Mouse (Mus musculus) mature B cell (primary cell): ENCODE results near the gene Gm7356.
"Not testable (repeated sequence)": the region's sequence is repeated elsewhere in the genome, so short reads cannot be mapped to it uniquely, and the experiment has no call there.

Source experiments
- in situ Hi-C: fragments of 300-500 bp; cut with MboI; formaldehyde crosslinking; loops from 2 replicates; pipeline ENCODE4 v1.14.3; 2019

Gene Gm7356

GRCm38 (mm10) chr17:14003604-14004003 lies at the start of gene Gm7356:
Gm7356 (minus strand) TSS chr17:14003704.
- in situ Hi-C loops = not testable (repeated sequence)

DNA sequence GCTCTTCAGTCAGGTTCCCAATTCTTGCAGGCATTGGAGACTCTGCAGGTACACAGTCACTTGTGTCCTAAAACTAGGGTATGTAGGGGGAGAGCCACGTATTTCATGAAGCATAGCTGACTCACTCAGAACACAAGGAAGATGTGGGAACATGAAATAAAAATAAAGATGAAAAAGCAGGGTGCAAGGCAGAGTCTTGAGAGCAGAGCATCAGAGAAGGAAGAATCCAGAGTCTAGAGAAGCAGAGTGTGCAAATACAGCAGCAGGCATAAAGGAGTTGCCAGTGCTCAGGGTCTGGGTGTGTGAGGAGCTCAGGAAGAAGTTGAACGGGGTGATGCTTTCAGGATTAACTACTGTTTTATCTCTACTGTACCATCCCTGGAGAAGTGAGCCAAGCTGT lies 38.4 kb upstream of the Gm7356 start:
- in situ Hi-C loops = not testable (repeated sequence)

- in situ Hi-C loops = not testable (repeated sequence)
Measured at GRCm38 (mm10) chr17:14037012-14037411, 33.5 kb upstream of the Gm7356 start.

DNA sequence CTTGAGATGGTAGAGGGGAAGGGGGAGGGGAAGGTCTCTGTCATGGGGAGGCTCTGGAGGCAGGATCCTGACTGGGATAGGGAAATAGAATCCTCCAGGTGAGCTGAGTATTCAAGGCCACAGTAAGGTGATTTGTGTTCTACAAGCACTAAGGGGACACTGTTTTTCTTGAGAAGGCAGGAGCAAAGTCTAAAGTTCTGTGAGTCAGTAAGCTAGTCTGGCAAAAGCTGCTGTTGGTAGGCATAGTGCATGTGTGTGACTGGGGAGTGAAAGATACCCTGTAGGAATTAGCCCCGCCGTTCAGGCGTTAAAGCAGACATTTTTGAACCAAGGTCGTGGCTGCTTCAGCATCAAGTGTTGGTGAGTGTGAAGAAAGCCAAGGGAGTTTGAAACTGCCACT lies 32.6 kb upstream of the Gm7356 start:
- in situ Hi-C loops = not testable (repeated sequence)

DNA sequence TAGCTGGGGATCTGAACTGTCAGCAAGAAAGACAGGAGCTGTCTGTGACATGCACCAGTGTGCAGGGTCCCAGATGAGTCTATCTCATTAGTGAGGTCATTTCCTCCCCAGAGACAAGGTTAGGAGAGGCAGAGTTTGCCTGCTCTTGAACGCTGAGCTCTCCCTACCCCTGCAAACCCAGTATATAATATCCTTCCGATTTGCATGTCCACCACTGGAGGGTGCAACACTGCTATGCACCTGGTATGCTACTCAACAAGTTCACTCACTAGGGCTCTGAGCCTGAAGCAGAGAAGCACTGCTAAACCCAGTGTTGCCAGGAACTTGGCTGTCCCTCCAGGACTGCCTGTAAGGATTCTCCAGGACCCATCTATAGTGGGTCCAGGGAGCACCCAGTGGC lies 10.1 kb downstream of the Gm7356 start:
- in situ Hi-C loops = not testable (repeated sequence)

- in situ Hi-C loops = no loop called here
Measured at GRCm38 (mm10) chr17:13987690-13988089, 15.8 kb downstream of the Gm7356 start.

- in situ Hi-C loops = not testable (repeated sequence)
Measured at GRCm38 (mm10) chr17:13970796-13971195, 32.7 kb downstream of the Gm7356 start.

- in situ Hi-C loops = not testable (repeated sequence)
Measured at GRCm38 (mm10) chr17:13969917-13970316, 33.6 kb downstream of the Gm7356 start.

DNA sequence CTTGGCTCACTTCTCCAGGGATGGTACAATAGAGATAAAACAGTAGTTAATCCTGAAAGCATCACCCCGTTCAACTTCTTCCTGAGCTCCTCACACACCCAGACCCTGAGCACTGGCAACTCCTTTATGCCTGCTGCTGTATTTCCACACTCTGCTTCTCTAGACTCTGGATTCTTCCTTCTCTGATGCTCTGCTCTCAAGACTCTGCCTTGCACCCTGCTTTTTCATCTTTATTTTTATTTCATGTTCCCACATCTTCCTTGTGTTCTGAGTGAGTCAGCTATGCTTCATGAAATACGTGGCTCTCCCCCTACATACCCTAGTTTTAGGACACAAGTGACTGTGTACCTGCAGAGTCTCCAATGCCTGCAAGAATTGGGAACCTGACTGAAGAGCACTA lies 38.5 kb downstream of the Gm7356 start:
- in situ Hi-C loops = not testable (repeated sequence)

DNA sequence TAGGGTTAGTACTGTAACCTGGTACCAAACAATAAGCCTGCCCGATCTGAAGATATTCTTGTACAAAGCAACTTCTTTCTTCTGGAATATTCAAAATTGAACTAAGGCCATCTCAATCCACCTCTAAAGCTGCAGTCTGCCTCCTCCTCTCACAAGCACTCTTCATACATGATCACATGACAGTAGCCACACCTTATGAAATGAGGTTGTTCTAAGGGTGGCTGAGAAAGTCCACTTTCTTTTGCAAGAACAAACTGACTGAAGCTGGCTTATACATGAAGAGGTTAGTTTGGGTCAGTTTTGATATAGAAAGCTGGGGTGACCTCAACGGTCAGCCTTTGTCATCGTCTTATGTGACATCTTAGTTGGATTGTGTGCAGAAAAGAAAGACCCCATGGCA lies 41.3 kb downstream of the Gm7356 start:
- in situ Hi-C loops = not testable (repeated sequence)

DNA sequence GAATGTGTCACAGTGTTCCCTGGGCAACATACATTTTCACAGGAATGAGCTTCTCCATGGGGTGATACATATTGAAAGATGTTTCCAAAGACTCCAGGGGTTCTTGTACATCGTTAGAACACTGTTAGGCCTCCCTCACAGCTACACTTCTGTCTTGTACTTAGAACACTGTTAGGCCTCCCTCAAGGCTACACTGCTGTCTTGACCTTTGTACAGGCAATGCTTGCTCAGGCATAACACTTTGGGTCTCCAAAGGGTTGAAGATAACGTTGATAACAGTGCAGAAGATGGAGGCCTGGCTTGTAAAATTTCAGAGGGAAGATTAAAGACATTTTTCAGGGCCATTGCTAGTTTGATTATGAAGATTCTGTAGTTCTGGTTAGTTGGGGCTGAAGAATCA lies 45.4 kb downstream of the Gm7356 start:
- in situ Hi-C loops = not testable (repeated sequence)

DNA sequence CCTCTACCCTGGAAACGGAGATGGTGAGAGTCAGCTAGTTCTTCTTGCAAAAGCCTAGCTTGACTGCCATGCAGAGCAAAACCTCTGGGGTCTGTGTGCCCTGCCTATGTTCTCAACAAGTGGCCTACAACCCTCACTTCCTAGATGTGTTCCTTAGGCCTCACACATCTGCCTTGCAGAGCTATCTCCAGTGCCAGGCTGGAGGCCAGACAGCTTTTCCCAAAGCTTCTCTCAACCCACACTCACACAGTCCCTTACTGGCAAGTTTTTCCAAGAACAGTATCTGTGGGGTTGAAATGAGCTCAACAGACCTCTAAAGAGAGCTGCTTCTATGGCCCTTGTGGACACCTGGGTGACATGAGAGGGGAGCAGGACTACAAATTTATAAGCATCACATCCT lies 51.9 kb downstream of the Gm7356 start:
- in situ Hi-C loops = not testable (repeated sequence)
